Mouse (Mus musculus) heart, postnatal 36 days (tissue): Measurements from ENCODE around the gene Polr3h. TPM values are rescaled to one million over a fixed set of nuclear protein-coding genes. Genes with fewer than 3 reads are reported as not detected.

Experiments used
- DNase-seq, 2 experiments: peaks; one replicate each; pipeline ENCODE4 v3.0.0; 2021 to 2022
- intact Hi-C: fragments of 180-260 bp; cut with DNase I; formaldehyde crosslinking; loops from one replicate; pipeline ENCODE4 v1.15.1; 2025
- total RNA-seq, 2 experiments: library from RNA; stranded (reverse); gene quantifications; 2 replicates each; pipeline ENCODE4 v1.2.3; 2021

The Polr3h gene
- total RNA-seq, 2 experiments from 2014 or later = 9.0 to 10.6 TPM

- no peak for DNase-seq
- intact Hi-C loops = no loop called here
These were observed 43.7 kb downstream of the Polr3h start for GRCm38 (mm10) chr15:81882348-81882747.

GRCm38 (mm10) chr15:81879531-81880401 is 46.3 kb downstream of the Polr3h start:
- intact Hi-C loops = no loop called here
- DNase-seq = no peak

- DNase-seq = peak; percentile 99 to 100
- intact Hi-C loops = loop anchor here (1.0 kb wide), 1 partner anchor 14 kb away; the partner anchor contains the start of gene Tob2
These were observed 53.5 kb downstream of the Polr3h start, which contains the start of gene Aco2 for GRCm38 (mm10) chr15:81872262-81873136. Aco2 (plus strand) TSS chr15:81872309.

- intact Hi-C loops = loop anchor here (1.0 kb wide), 1 partner anchor 13 kb away; the partner anchor contains the start of gene Tob2
These were observed 54.3 kb downstream of the Polr3h start, which contains the start of gene Phf5a for GRCm38 (mm10) chr15:81871604-81872261. Phf5a (minus strand) TSS chr15:81871911.

GRCm38 (mm10) chr15:81869985-81870384 is 56.1 kb downstream of the Polr3h start:
- intact Hi-C loops = no loop called here
- DNase-seq = no peak

More at GRCm38 (mm10) chr15:81871604-81872261, 54.3 kb downstream of the Polr3h start, which contains the start of gene Phf5a:
- peak; percentile 86 to 88 for DNase-seq

GRCm38 (mm10) chr15:81864238-81864637 is 61.8 kb downstream of the Polr3h start:
- intact Hi-C loops = no loop called here
- DNase-seq = no peak

GRCm38 (mm10) chr15:81860471-81861135 is 65.4 kb downstream of the Polr3h start:
- no peak for DNase-seq
- intact Hi-C loops = no loop called here

- intact Hi-C loops = loop anchor here (2.0 kb wide), 1 partner anchor 49 kb away; no protein-coding TSS in a partner anchor
- peak; percentile 85 to 91 for DNase-seq
These were observed 66.4 kb downstream of the Polr3h start for GRCm38 (mm10) chr15:81859330-81860255.

GRCm38 (mm10) chr15:81858517-81859329 is 67.3 kb downstream of the Polr3h start, which contains the start of gene Tob2:
Tob2 (minus strand) TSS chr15:81858796.
- intact Hi-C loops = loop anchor here (1.0 to 2.0 kb wide), 3 partner anchors 14 to 48 kb away; partner anchors contain the start of gene Aco2
- peak; percentile 74 to 80 for DNase-seq

- intact Hi-C loops = loop anchor here (1.0 to 2.0 kb wide), 3 partner anchors 14 to 47 kb away; partner anchors contain the start of gene Aco2
- DNase-seq = peak; percentile 97
These were observed 67.9 kb downstream of the Polr3h start for GRCm38 (mm10) chr15:81858138-81858516.

- DNase-seq = no peak
- intact Hi-C loops = loop anchor here (1.0 to 2.0 kb wide), 3 partner anchors 15 to 47 kb away; partner anchors contain the start of gene Aco2
These were observed 68.3 kb downstream of the Polr3h start for GRCm38 (mm10) chr15:81857724-81858116.

GRCm38 (mm10) chr15:81856938-81857723 is 68.9 kb downstream of the Polr3h start:
- intact Hi-C loops = no loop called here
- no peak for DNase-seq

GRCm38 (mm10) chr15:81856030-81856790 is 69.8 kb downstream of the Polr3h start:
- DNase-seq = peak; percentile 82 to 83
- intact Hi-C loops = no loop called here

GRCm38 (mm10) chr15:81853081-81853480 is 73.0 kb downstream of the Polr3h start:
- intact Hi-C loops = no loop called here
- DNase-seq = no peak

- no peak for DNase-seq
- intact Hi-C loops = no loop called here
These were observed 73.5 kb downstream of the Polr3h start for GRCm38 (mm10) chr15:81852411-81853000.

GRCm38 (mm10) chr15:81851375-81851774 is 74.7 kb downstream of the Polr3h start:
- DNase-seq = no peak
- intact Hi-C loops = no loop called here
